Mouse (Mus musculus): ENCODE results near the gene Trpd52l3. TPM values are rescaled to one million over a fixed set of nuclear protein-coding genes. Genes with fewer than 3 reads are reported as not detected.
A peak's percentile ranks its signal among the peaks of the same experiment; 100 is the strongest.

Gene Trpd52l3
- total RNA-seq, 2 experiments from 2014 or later, result not detected

GRCm38 (mm10) chr19:30029002-30029710, 25.6 kb downstream of the Trpd52l3 start:
- no peak for ATAC-seq (replicated peaks; ENCODE audit: low FRiP score, poor library complexity, severe bottlenecking)

- ATAC-seq (replicated peaks; ENCODE audit: low FRiP score, poor library complexity, severe bottlenecking), result peak; percentile 94
Measured at GRCm38 (mm10) chr19:30029894-30030635, 26.5 kb downstream of the Trpd52l3 start, which contains the start of gene Uhrf2. Uhrf2 (plus strand) TSS chr19:30030513.

- ATAC-seq (replicated peaks; ENCODE audit: low FRiP score, poor library complexity, severe bottlenecking), result 0 out of 2 replicates have a peak, but pooled peaks have one; percentile 6
Measured at GRCm38 (mm10) chr19:30030636-30031467, 27.3 kb downstream of the Trpd52l3 start.

- ATAC-seq (replicated peaks; ENCODE audit: low FRiP score, poor library complexity, severe bottlenecking), result no peak
Measured at GRCm38 (mm10) chr19:30031468-30031931, 27.9 kb downstream of the Trpd52l3 start.

- no peak for ATAC-seq (replicated peaks; ENCODE audit: low FRiP score, poor library complexity, severe bottlenecking)
Measured at GRCm38 (mm10) chr19:30032206-30032605, 28.6 kb downstream of the Trpd52l3 start.

- no peak for ATAC-seq (replicated peaks; ENCODE audit: low FRiP score, poor library complexity, severe bottlenecking)
Measured at GRCm38 (mm10) chr19:30035361-30035760, 31.8 kb downstream of the Trpd52l3 start.

GRCm38 (mm10) chr19:30043691-30044090, 40.1 kb downstream of the Trpd52l3 start:
- ATAC-seq (replicated peaks; ENCODE audit: low FRiP score, poor library complexity, severe bottlenecking), result no peak

- ATAC-seq (replicated peaks; ENCODE audit: low FRiP score, poor library complexity, severe bottlenecking), result no peak
Measured at GRCm38 (mm10) chr19:30044630-30045029, 41.0 kb downstream of the Trpd52l3 start.

GRCm38 (mm10) chr19:30045857-30046256, 42.3 kb downstream of the Trpd52l3 start:
- ATAC-seq (replicated peaks; ENCODE audit: low FRiP score, poor library complexity, severe bottlenecking), result peak; percentile 77

- ATAC-seq (replicated peaks; ENCODE audit: low FRiP score, poor library complexity, severe bottlenecking), result peak; percentile 68
Measured at GRCm38 (mm10) chr19:30050584-30050983, 47.0 kb downstream of the Trpd52l3 start.

GRCm38 (mm10) chr19:30051479-30051878, 47.9 kb downstream of the Trpd52l3 start:
- no peak for ATAC-seq (replicated peaks; ENCODE audit: low FRiP score, poor library complexity, severe bottlenecking)

GRCm38 (mm10) chr19:30054218-30054617, 50.6 kb downstream of the Trpd52l3 start:
- no peak for ATAC-seq (replicated peaks; ENCODE audit: low FRiP score, poor library complexity, severe bottlenecking)

Other genes with a start within 250 kb of the Trpd52l3 start
- 6.5 and 10.0 TPM in 2 replicates for gene 9930021J03Rik, start 197.8 kb upstream of the Trpd52l3 start, total RNA-seq (2015; ENCODE audit: low replicate concordance)
- gene 9930021J03Rik, start 197.8 kb upstream of the Trpd52l3 start, total RNA-seq (2017; ENCODE audit: low replicate concordance), result 6.6 and 8.4 TPM in 2 replicates
- gene Ranbp6, start 190.8 kb upstream of the Trpd52l3 start, total RNA-seq (2015; ENCODE audit: low replicate concordance), result 4.8 TPM in 2 replicates
- gene Ranbp6, start 190.8 kb upstream of the Trpd52l3 start, total RNA-seq (2017; ENCODE audit: low replicate concordance), result 5.9 and 9.5 TPM in 2 replicates
- gene Il33, start 78.7 kb upstream of the Trpd52l3 start, total RNA-seq (2015; ENCODE audit: low replicate concordance), result not detected in 2 replicates
- not detected in 2 replicates for gene Il33, start 78.7 kb upstream of the Trpd52l3 start, total RNA-seq (2017; ENCODE audit: low replicate concordance)
- gene Uhrf2, start 26.7 kb downstream of the Trpd52l3 start, total RNA-seq (2015; ENCODE audit: low replicate concordance), result 69.0 and 73.2 TPM in 2 replicates
- gene Uhrf2, start 26.7 kb downstream of the Trpd52l3 start, total RNA-seq (2017; ENCODE audit: low replicate concordance), result 54.1 and 67.5 TPM in 2 replicates
- gene Gldc, start 171.6 kb downstream of the Trpd52l3 start, total RNA-seq (2015; ENCODE audit: low replicate concordance), result not detected in 2 replicates
- not detected in 2 replicates for gene Gldc, start 171.6 kb downstream of the Trpd52l3 start, total RNA-seq (2017; ENCODE audit: low replicate concordance)
- not detected in 2 replicates for gene Mbl2, start 229.2 kb downstream of the Trpd52l3 start, total RNA-seq (2015; ENCODE audit: low replicate concordance)
- gene Mbl2, start 229.2 kb downstream of the Trpd52l3 start, total RNA-seq (2017; ENCODE audit: low replicate concordance), result not detected in 2 replicates

All from erythroblast, adult 5-6 weeks (primary cell).